In genomic region chr17:6745975-6746374, GRCm38 (mm10) we compare ENCODE assay signal across 10 mouse cellular contexts. TPM values are rescaled to one million over a fixed set of nuclear protein-coding genes. Genes with fewer than 3 reads are reported as not detected.
A peak's percentile ranks its signal among the peaks of the same experiment; 100 is the strongest.
DNase-seq lines count a peak whose midpoint lies in the region; ATAC-seq lines count a peak whose summit lies in the region.
"Had no signal": no experiment of that assay in that cellular context is flagged by ENCODE, and none has a peak within 500 bp of the region (broad histone marks: within the 10 kb centered on the region; RNA-seq: fewer than 3 reads in every experiment).

No protein-coding gene starts in this region.

- peak; percentile 85 for ATAC-seq in forebrain, embryonic 13.5 days
- peak; percentile 74 for ATAC-seq in neural tube, embryonic 12.5 days (ENCODE audit: low FRiP score, low read depth)

- peaks cover 77% of the 10 kb centered on the region for H3K36me3 ChIP-seq in forebrain, embryonic 13.5 days (ENCODE audit: poor library complexity, severe bottlenecking)
- peaks cover 25% of the 10 kb centered on the region for H3K36me3 ChIP-seq in neural tube, embryonic 12.5 days

- peaks cover 46% of the 10 kb centered on the region for H3K4me1 ChIP-seq in forebrain, embryonic 13.5 days
- peaks cover 45% of the 10 kb centered on the region for H3K4me1 ChIP-seq in neural tube, embryonic 12.5 days

- H3K27ac ChIP-seq in forebrain, embryonic 13.5 days: peak overlapping the region; percentile 53
- H3K27ac ChIP-seq in neural tube, embryonic 12.5 days: no peak overlapping the region

- 21% methylated on average over 9 of the region's 9 CpGs for WGBS in forebrain, embryonic 13.5 days
- 50% methylated on average over 9 of the region's 9 CpGs for WGBS in neural tube, embryonic 12.5 days

- H3K4me3 ChIP-seq in forebrain, embryonic 13.5 days: no peak overlapping the region
- no peak overlapping the region for H3K4me3 ChIP-seq in neural tube, embryonic 12.5 days
- H3K4me3 ChIP-seq: megakaryocyte, embryonic 14.5 days had no signal

- H3K4me2 ChIP-seq in forebrain, embryonic 13.5 days: peak overlapping the region; percentile 4; the same call in 1 of the 2 replicates
- H3K4me2 ChIP-seq in neural tube, embryonic 12.5 days (replicated peaks): no peak overlapping the region

- H3K27me3 ChIP-seq in forebrain, embryonic 13.5 days: no peaks in the 10 kb centered on the region
- H3K27me3 ChIP-seq in neural tube, embryonic 12.5 days (replicated peaks): no peaks in the 10 kb centered on the region
- H3K27me3 ChIP-seq: megakaryocyte, embryonic 14.5 days had no signal

- no peak overlapping the region for H3K9ac ChIP-seq in forebrain, embryonic 13.5 days
- H3K9ac ChIP-seq in neural tube, embryonic 12.5 days: no peak overlapping the region

- no peaks in the 10 kb centered on the region for H3K9me3 ChIP-seq in forebrain, embryonic 13.5 days (replicated peaks)
- no peaks in the 10 kb centered on the region for H3K9me3 ChIP-seq in neural tube, embryonic 12.5 days
- H3K9me3 ChIP-seq: megakaryocyte, embryonic 14.5 days had no signal

- DNase-seq in kidney, adult 9 months: peak; percentile 64
- DNase-seq in kidney, adult 11 months: no peak
- DNase-seq in kidney, postnatal 36 days: peak; percentile 60 to 73
- DNase-seq in left cerebral cortex, adult 11 months (ENCODE audit: low spot score): no peak
- DNase-seq in frontal cortex, postnatal 14 days (ENCODE audit: low spot score in 2 of 2): no peak
- no peak for DNase-seq in c-Kit-positive CD71-positive TER-119-positive erythroid progenitor cells, embryonic 14.5 days (ENCODE audit: low spot score)
- DNase-seq: thymus, postnatal 4 days had no signal

RNA-seq across cellular contexts. Expression of gene Ezr, which starts 36.6 kb away (rescaled TPM):
- 113 and 117 TPM in 2 replicates for polyA plus RNA-seq in forebrain, embryonic 13.5 days (2015; fragmentation: Nextera tagmentation; extraction: Ambion mirVana)
- 67.1 and 87.8 TPM in 2 replicates for polyA plus RNA-seq in neural tube, embryonic 12.5 days (2016; fragmentation: Nextera tagmentation; extraction: Ambion mirVana)

Comparison
In these comparisons a context has a peak if more than half of its experiments do, and no peak if none do; other contexts are left out.
1. DNase-seq: peak in kidney, adult 9 months (single experiment) and kidney, postnatal 36 days (2 of 2); none in kidney, adult 11 months (single experiment), left cerebral cortex, adult 11 months (single experiment), frontal cortex, postnatal 14 days (0 of 2) and c-Kit-positive CD71-positive TER-119-positive erythroid progenitor cells, embryonic 14.5 days (single experiment).